Mouse (Mus musculus): Measurements from ENCODE around the gene Dkk3.
A peak's percentile ranks its signal among the peaks of the same experiment; 100 is the strongest.
"Not testable (repeated sequence)": the region's sequence is repeated elsewhere in the genome, so short reads cannot be mapped to it uniquely, and the experiment has no call there.

The Dkk3 gene

GRCm38 (mm10) chr7:112165593-112165992 lies 6.7 kb upstream of the Dkk3 start:
- DNase-seq = no peak

- not testable (repeated sequence) for DNase-seq
Observed at GRCm38 (mm10) chr7:112165032-112165431, 6.2 kb upstream of the Dkk3 start.

GRCm38 (mm10) chr7:112164430-112164829 lies 5.6 kb upstream of the Dkk3 start:
- DNase-seq = no peak

GRCm38 (mm10) chr7:112159835-112160234 lies 978 bp upstream of the Dkk3 start:
- DNase-seq = no peak

- peak; percentile 60 for DNase-seq
Observed at GRCm38 (mm10) chr7:112158316-112158741, 528 bp downstream of the Dkk3 start.

GRCm38 (mm10) chr7:112157584-112158315 lies 1.1 kb downstream of the Dkk3 start:
- peak; percentile 19 for DNase-seq

- DNase-seq = peak; percentile 70
Observed at GRCm38 (mm10) chr7:112155194-112155593, 3.7 kb downstream of the Dkk3 start.

GRCm38 (mm10) chr7:112154445-112154844 lies 4.4 kb downstream of the Dkk3 start:
- DNase-seq = peak; percentile 24

GRCm38 (mm10) chr7:112149113-112149512 lies 9.7 kb downstream of the Dkk3 start:
- no peak for DNase-seq

GRCm38 (mm10) chr7:112147979-112148378 lies 10.9 kb downstream of the Dkk3 start:
- peak; percentile 36 for DNase-seq

GRCm38 (mm10) chr7:112144646-112145179 lies 14.1 kb downstream of the Dkk3 start:
- no peak for DNase-seq

GRCm38 (mm10) chr7:112143978-112144377 lies 14.9 kb downstream of the Dkk3 start:
- DNase-seq = no peak

- no peak for DNase-seq
Observed at GRCm38 (mm10) chr7:112143090-112143500, 15.8 kb downstream of the Dkk3 start.

- DNase-seq = no peak
Observed at GRCm38 (mm10) chr7:112142616-112143015, 16.2 kb downstream of the Dkk3 start.

- DNase-seq = no peak
Observed at GRCm38 (mm10) chr7:112140725-112141124, 18.1 kb downstream of the Dkk3 start.

- DNase-seq = peak; percentile 76
Observed at GRCm38 (mm10) chr7:112138509-112139405, 20.1 kb downstream of the Dkk3 start.

- no peak for DNase-seq
Observed at GRCm38 (mm10) chr7:112138168-112138508, 20.7 kb downstream of the Dkk3 start.

GRCm38 (mm10) chr7:112136537-112136936 lies 22.3 kb downstream of the Dkk3 start:
- no peak for DNase-seq

- no peak for DNase-seq
Observed at GRCm38 (mm10) chr7:112135161-112135560, 23.7 kb downstream of the Dkk3 start.

- DNase-seq = no peak
Observed at GRCm38 (mm10) chr7:112133277-112133676, 25.6 kb downstream of the Dkk3 start.

- no peak for DNase-seq
Observed at GRCm38 (mm10) chr7:112132005-112132404, 26.9 kb downstream of the Dkk3 start.

GRCm38 (mm10) chr7:112130660-112131059 lies 28.2 kb downstream of the Dkk3 start:
- no peak for DNase-seq

GRCm38 (mm10) chr7:112129851-112130250 lies 29.0 kb downstream of the Dkk3 start:
- peak; percentile 23 for DNase-seq

GRCm38 (mm10) chr7:112128810-112129209 lies 30.0 kb downstream of the Dkk3 start:
- no peak for DNase-seq
